Mouse (Mus musculus): ENCODE measurements around the gene Pdzk1.
A peak's percentile ranks its signal among the peaks of the same experiment; 100 is the strongest.

Pdzk1 gene

GRCm38 (mm10) chr3:96828984-96829383, at the start of gene Pdzk1, which contains the start of gene Cd160:
Gene Pdzk1, plus strand, starts transcription at chr3:96829284.
Gene Cd160, minus strand, starts transcription at chr3:96829351.
- DNase-seq (ENCODE audit: extremely low spot score): no peak

- DNase-seq (ENCODE audit: extremely low spot score): no peak
Observed at GRCm38 (mm10) chr3:96782236-96782635, 46.8 kb upstream of the Pdzk1 start.

- DNase-seq (ENCODE audit: extremely low spot score): no peak
Observed at GRCm38 (mm10) chr3:96787784-96788183, 41.3 kb upstream of the Pdzk1 start.

- DNase-seq (ENCODE audit: extremely low spot score): no peak
Observed at GRCm38 (mm10) chr3:96788506-96788905, 40.6 kb upstream of the Pdzk1 start.

- no peak for DNase-seq (ENCODE audit: extremely low spot score)
Observed at GRCm38 (mm10) chr3:96800254-96800653, 28.8 kb upstream of the Pdzk1 start.

- no peak for DNase-seq (ENCODE audit: extremely low spot score)
Observed at GRCm38 (mm10) chr3:96802214-96802613, 26.9 kb upstream of the Pdzk1 start.

GRCm38 (mm10) chr3:96808136-96808535, 20.9 kb upstream of the Pdzk1 start:
- DNase-seq (ENCODE audit: extremely low spot score): no peak

GRCm38 (mm10) chr3:96808651-96809050, 20.4 kb upstream of the Pdzk1 start:
- DNase-seq (ENCODE audit: extremely low spot score): no peak

- DNase-seq (ENCODE audit: extremely low spot score): no peak
Observed at GRCm38 (mm10) chr3:96811232-96811631, 17.9 kb upstream of the Pdzk1 start.

GRCm38 (mm10) chr3:96812395-96813091, 16.5 kb upstream of the Pdzk1 start:
- DNase-seq (ENCODE audit: extremely low spot score): peak; percentile 70

GRCm38 (mm10) chr3:96813106-96813505, 16.0 kb upstream of the Pdzk1 start:
- peak; percentile 43 for DNase-seq (ENCODE audit: extremely low spot score)

- DNase-seq (ENCODE audit: extremely low spot score): no peak
Observed at GRCm38 (mm10) chr3:96813591-96814244, 15.4 kb upstream of the Pdzk1 start.

GRCm38 (mm10) chr3:96814342-96814741, 14.7 kb upstream of the Pdzk1 start:
- DNase-seq (ENCODE audit: extremely low spot score): no peak

GRCm38 (mm10) chr3:96820116-96820915, 8.8 kb upstream of the Pdzk1 start:
- no peak for DNase-seq (ENCODE audit: extremely low spot score)

GRCm38 (mm10) chr3:96821581-96821980, 7.5 kb upstream of the Pdzk1 start:
- no peak for DNase-seq (ENCODE audit: extremely low spot score)

GRCm38 (mm10) chr3:96823701-96824100, 5.4 kb upstream of the Pdzk1 start:
- DNase-seq (ENCODE audit: extremely low spot score): no peak

GRCm38 (mm10) chr3:96824614-96825013, 4.5 kb upstream of the Pdzk1 start:
- DNase-seq (ENCODE audit: extremely low spot score): no peak

- no peak for DNase-seq (ENCODE audit: extremely low spot score)
Observed at GRCm38 (mm10) chr3:96825261-96825660, 3.8 kb upstream of the Pdzk1 start.

GRCm38 (mm10) chr3:96828308-96828864, 698 bp upstream of the Pdzk1 start:
- DNase-seq (ENCODE audit: extremely low spot score): no peak

GRCm38 (mm10) chr3:96829856-96830255, 772 bp downstream of the Pdzk1 start:
- no peak for DNase-seq (ENCODE audit: extremely low spot score)

- no peak for DNase-seq (ENCODE audit: extremely low spot score)
Observed at GRCm38 (mm10) chr3:96832930-96833329, 3.8 kb downstream of the Pdzk1 start.
